Mouse (Mus musculus): ENCODE data around the gene Sec14l1.

- no peak for TF ChIP-seq GATA1 (IDR thresholded peaks at IDR 0.05; ENCODE audit: borderline replicate concordance, low read length)
- no peak for TF ChIP-seq FLI1 (IDR thresholded peaks at IDR 0.05; ENCODE audit: low read length)
Observed at GRCm38 (mm10) chr11:117083052-117083881, 31.7 kb upstream of the Sec14l1 start.
